Mouse (Mus musculus) hindlimb bud, embryonic 11.5 days (tissue): ENCODE measurements around the gene Cep78.

Experiments
- DNase-seq: peaks from one replicate; pipeline ENCODE4 v3.0.0-alpha.2; 2012; ENCODE audit warnings: low read depth, low spot score; ENCODE audit errors: extremely low spot score

Cep78 gene

GRCm38 (mm10) chr19:15984449-15985171 is at the start of gene Cep78:
TSS of gene Cep78 (minus strand) at chr19:15984989.
- DNase-seq = peak; percentile 67

- DNase-seq = no peak
Observed at GRCm38 (mm10) chr19:16031276-16031675, 46.5 kb upstream of the Cep78 start.

- peak; percentile 16 for DNase-seq
Observed at GRCm38 (mm10) chr19:16029253-16029771, 44.5 kb upstream of the Cep78 start.

GRCm38 (mm10) chr19:16028746-16029252 is 44.0 kb upstream of the Cep78 start:
- no peak for DNase-seq

DNA sequence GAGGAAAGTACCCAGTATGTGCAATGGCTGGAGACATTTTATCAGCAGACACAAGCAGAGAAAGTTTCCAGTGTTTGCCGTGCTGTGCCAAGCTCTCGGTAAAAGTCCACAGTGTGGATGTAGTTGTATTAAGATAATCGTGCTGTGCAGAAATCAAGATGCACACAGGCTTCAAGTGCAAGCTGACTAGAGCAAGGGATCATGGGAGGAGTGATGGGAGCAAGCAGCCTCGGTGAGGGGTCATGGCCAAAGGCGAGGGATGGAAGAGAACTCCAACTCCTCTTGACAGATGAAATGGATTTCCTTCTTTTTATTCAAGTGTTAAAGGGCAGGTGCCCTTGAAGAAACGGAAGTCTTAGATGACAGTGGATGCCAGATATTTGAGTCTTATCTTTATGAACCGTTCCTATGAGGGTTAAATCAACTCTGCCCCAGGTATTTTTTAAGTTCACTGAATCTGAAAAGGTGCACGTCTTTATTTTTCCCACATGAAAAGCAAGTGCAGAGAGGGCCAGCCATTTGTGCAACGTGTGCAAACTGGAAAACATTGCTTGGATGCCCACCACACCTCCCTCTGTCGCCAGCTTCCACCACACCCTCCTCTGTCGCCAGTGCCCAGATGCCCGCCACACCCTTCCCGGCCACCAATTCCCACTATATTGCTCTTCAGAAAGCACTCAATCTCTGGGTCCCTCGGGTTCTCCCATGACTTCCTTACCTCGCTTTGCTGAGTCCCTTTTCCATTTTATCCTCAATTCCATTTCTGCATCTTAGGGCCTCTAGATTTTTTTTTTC is 43.3 kb upstream of the Cep78 start:
- DNase-seq = no peak

- DNase-seq = no peak
Observed at GRCm38 (mm10) chr19:16026276-16026675, 41.5 kb upstream of the Cep78 start.

- DNase-seq = no peak
Observed at GRCm38 (mm10) chr19:16022178-16022577, 37.4 kb upstream of the Cep78 start.

DNA sequence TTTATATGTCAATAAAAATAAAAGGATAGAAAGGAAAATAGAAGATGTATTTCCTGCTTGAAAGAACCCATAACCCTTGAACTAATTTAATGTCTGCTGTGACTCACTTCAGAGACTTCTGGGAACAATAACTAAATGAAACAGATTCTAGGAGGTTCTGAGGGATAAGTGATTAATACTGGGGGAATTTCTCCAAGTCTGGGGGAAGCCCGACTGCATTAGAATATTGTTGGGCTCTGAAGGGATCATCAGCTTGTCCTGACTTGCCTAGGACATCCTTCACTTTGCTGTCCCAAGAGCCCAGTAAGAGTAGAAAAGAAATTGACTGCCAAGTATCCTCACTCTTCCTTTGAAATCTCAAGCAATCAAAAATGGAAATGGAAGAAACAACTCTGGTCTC is 31.4 kb upstream of the Cep78 start:
- DNase-seq = no peak

DNA sequence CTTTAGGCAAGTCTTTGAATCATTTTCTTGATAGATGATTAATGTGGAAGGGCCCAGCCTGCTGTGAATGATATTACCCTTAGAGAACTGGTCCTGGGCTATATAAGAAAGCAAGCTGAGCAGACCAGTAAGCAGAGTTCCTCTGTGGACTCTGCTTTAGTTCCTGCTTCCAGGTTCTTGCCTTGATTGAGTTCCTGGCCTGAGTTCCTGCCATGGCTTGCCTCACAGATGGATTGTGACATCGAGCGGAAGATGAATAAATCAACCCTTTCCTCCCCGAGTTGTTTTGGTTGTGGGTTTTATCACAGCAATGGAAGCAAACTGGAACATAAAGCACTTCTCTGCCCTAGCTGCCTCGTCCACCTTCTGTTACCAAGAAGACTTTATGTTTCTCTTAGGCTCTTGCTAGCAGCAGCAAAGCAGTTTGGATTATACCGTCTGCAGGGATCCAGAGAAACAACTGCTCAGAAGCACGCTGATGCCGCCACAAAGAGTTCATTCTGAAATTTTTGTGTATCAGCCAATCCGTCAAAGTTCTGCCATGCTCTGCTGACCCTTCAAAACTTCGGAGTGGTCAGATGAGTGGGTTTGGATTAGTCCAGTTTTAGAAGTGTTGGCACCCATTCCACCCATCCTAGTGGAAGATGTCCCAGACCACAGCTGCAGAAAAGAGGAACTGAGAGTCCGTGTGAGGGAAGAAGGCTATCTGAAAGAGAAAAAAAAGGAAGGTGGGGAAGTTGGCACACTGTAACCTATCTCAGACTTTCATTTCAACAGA is 30.6 kb upstream of the Cep78 start:
- no peak for DNase-seq

DNA sequence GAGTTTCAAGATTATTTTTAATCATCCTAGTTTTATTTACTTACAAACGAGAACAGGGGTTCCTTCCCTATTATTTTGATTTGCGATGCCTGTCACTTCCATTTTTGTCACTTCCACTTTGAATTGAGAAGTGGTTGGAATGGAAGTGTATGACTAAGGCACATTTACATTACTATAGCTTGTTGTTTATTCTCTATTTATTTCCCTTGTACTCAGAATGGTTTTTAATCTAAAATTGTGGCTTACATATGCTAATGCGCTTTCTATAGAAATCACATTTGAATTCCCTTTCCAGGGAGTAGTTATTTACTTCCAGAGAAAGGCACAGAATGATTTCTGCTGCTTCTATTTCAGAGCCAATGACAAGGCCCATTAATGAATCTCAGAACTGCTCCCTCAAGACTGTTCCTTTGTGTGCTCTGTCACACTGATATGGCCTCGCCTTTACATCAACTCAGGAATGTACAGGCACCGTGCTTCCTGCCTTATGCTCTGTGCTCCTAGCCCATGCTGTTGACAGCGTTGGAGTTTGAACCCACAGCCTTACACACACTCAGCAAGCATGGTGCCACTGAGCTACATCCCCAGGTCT is 25.1 kb upstream of the Cep78 start:
- DNase-seq = no peak

DNA sequence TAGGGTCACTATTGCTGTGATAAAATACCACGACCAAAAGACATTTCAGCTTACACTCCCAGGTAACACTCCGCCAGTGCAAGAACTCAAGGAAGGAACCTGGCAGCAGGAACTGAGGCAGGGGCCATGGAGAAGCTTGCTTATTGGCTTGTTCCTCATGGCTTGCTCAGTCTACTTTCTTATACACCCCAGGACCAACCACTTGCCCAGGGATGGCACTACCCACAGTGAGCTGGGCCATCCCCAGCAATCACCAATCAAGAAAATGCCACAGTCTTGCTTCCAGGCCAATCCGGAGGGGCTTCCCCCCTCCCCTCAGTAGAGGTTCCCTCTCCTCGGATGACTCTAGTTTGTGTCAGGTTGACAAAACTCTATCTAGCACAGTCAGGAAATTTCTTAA is 24.3 kb upstream of the Cep78 start:
- no peak for DNase-seq

DNA sequence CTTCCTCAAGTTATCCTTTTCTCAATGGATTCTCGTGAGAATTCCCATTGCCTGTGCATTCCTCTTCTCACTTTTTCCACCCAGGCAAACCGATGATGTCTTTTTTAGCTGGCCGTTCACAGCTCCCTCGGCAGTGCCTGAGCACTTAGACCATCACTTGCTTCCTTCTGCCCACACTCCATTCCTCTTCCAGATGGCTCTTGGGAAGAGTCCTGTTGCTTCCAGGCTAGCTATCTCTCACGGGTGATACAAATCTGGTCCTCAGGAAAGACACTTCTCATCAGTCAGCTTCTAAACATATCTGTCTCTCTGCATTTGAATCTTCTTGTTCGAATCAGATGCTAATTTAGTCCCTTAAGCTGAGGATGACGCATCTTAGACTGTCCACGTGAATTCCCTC is 22.3 kb upstream of the Cep78 start:
- DNase-seq = no peak

GRCm38 (mm10) chr19:15998157-15998556 is 13.4 kb upstream of the Cep78 start:
- no peak for DNase-seq

DNA sequence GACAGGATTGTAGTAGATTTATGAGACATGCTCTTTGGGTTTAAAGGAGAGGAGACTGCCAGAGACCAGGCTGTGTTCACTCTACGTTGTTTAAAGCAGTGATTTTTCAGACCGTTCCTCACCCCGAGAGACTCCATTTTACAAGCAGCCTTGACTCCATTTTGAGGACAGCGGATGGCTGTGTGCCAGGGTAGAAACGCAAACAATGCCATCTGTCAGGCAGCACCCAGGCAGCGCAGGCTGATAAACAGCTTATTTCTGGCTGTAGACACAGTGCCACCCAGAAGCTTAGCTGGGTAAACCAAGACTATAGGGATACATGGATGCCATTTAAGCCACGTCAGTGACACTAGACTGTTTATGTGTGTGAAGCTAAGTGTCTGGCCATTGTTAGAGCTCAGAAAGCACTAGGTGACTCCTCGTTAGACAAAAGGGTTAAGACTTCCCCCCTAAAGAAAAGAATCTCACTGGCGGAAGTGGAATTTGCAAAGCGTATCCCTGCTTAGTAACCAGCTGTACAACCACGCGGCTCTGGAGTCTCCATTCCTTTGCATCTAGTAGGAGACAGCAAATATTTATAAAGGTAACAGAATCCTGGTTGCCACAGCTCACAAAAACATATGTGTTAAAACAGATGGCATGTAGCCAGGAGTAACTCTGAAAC is 12.2 kb upstream of the Cep78 start:
- DNase-seq = no peak

GRCm38 (mm10) chr19:15990102-15990501 is 5.3 kb upstream of the Cep78 start:
- no peak for DNase-seq

- no peak for DNase-seq
Observed at GRCm38 (mm10) chr19:15985172-15985713, 454 bp upstream of the Cep78 start.

GRCm38 (mm10) chr19:15983739-15984344 is 947 bp downstream of the Cep78 start:
- no peak for DNase-seq

GRCm38 (mm10) chr19:15982926-15983738 is 1.7 kb downstream of the Cep78 start:
- no peak for DNase-seq

GRCm38 (mm10) chr19:15981861-15982260 is 2.9 kb downstream of the Cep78 start:
- peak; percentile 63 for DNase-seq
